Mouse (Mus musculus) mesoderm, embryonic 11.5 days (tissue): ENCODE data around the gene Clmn.

ENCODE experiments used
- DNase-seq: peaks from one replicate; pipeline ENCODE4 v3.0.0-alpha.2; 2012; ENCODE audit warnings: low read depth, low spot score

The Clmn gene

DNA sequence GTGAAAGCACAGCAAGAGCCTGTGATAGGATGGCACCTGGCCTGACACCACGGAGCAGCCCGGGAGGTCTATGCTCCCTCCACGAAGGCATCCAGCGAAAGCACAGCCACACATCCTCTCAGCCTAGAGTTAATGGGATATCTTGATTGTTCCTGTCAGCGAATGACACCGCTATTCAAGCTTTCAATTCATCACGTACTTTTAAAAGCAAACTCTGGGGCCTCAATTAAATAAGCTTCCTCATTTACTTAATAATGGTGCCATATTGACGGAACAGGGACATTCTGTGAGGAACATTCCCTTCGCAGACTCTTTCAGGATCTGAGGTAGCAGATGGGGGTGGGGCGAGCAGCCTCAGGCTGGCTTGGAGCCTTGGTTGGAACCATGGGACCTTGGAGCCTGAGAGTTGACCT lies 14.7 kb upstream of the Clmn start:
- DNase-seq, result no peak

DNA sequence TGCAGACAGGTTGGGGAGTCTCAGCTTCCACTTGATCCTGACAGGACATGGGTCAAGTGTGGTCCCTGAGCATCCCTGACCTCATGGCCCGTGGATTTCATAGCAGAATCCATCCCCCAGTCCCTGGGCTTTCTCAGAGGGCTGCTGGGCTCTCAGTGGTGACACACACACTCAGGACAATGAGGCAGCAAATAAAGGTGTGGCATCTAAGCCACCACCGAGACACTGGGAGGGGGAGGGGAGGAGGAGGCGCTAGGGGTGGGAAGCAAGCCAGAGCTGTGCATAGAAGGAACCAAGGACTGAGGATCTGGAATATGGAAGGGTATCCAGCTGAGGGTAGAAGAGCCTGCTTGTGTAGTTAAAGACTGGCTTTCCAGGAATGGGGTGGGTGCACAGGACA lies 11.2 kb upstream of the Clmn start:
- DNase-seq, result no peak

DNA sequence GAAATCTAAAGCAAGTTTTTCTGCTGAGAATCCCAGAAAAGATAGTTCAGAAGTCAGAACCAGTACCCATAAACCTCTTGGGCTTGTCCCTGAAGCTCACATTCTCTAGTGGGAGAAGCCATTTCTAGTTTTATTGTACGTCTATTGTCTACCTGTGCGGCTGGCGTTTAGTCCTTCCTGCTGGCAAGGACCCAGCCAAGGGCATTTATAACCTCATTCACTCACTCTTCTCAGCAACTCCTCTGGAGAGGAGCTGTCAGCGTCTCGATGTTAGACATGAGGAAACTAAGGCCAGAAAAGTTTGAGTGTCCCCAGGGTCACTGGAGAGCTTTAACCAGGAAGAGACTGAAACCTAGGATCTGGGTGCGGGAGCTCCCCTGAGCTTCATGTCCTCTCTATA lies 7.1 kb upstream of the Clmn start:
- DNase-seq, result no peak

DNA sequence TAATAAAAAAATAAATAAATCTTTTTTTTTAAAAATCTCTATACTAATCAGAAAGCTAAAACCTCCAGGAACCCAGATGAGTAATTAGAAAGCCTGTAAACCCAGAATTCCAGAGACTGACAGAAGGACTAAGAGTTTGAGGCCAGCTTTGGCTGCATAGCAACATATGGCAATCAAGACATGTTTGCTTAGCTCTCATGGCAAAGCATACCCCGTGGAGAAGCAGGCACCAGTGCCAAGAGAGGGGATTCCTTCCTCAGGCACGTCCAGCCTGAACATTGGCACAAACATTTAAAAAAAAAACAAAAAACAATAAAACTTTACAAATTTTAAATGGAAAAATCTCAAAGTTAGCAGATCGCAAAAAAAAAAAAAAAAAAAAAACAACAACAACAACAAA lies 4.9 kb upstream of the Clmn start:
- DNase-seq, result no peak

DNA sequence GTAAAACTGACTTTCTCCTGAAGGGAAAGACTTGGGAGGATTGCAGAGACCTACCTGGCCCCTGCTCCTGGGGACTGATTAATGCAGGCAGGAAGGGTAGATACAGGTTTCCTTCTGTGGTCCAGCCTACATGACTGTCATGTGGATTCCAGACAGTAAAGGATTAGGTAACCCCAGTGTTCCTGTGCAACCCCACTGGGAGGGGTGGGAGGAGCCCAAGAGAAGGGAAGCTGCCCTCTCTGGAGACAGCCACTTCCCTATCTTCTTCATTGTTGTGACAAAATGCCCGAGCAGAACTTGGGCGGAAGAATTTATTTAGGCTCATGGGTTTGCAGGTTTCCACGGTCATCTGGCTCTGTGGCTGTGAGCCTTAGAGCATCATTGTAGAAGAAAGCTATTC lies 3.6 kb upstream of the Clmn start:
- DNase-seq, result no peak

DNA sequence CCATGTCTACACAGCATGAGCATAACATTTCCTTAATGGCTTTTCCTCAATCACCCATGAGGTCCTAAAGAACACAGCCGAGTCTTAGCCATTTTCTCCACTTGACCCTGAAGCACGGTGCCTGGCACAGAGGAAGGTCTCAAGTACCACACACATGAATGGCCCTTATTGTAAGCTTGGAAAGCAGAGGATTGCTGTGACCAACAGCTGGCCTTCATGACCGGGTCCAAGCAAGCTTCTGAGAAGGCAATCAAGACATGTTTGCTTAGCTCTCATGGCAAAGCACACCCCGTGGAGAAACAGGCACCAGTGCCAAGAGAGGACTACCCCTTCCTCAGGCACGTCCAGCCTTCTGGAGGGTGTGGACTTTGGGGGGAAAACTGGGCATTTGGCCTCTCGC lies 3.0 kb upstream of the Clmn start:
- no peak for DNase-seq

DNA sequence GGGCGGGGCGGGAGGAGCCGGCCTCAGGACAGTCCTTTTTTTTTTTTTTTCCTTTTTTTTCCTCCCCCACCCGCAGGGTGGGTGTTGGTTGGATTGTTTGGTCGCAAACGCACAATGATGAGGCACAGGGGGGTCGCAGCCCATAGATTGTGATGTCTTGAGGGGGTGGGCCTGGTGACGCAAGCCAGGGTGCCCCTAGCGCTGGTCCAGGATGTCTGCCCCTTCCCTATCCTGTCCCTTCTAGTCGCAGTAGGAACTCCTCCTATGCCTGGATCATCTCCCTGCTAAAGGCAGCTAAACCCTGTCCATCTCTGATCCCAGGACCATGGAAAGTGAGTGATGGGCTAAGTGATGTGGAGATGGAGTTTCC lies 275 bp upstream of the Clmn start:
- peak; percentile 45 for DNase-seq

DNA sequence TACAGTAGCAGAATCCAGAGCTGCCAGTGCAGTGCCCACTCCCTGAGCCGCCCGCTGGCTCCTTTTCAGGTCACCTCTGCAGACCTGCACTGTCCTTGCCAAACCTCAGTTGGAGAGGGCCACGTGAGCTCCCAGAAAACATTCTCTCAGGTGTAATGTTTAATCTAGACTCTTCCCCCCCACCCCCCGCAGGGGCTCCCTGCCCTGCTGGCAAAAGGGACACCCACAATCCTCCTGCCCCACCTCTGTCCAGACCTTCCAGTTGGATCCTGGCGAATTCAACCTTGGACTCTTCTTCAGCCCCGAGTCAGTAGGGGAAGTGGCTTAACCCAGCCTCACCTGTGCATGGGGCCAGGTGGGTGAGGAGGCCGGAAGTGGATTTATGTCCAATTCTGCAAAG lies 1.2 kb downstream of the Clmn start:
- no peak for DNase-seq

DNA sequence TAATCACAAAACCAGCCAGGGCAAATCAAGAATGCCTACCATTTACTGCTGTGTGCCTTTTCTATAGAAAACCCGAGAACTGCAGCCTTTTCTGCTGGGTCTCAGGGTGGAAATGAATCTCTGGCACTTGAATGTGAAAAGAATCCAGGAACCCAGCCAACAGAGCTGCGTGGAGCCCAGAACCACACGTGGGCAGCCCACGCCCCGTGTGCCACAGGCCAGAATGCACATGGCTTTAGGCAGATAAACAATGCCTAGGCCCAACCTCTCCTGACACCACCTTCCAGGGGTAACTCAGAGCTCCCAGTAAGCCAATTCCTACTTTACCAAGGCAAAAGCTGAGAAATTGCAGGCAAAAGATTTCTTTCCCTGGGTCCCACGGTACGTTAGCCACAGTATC lies 5.7 kb downstream of the Clmn start:
- DNase-seq, result no peak

DNA sequence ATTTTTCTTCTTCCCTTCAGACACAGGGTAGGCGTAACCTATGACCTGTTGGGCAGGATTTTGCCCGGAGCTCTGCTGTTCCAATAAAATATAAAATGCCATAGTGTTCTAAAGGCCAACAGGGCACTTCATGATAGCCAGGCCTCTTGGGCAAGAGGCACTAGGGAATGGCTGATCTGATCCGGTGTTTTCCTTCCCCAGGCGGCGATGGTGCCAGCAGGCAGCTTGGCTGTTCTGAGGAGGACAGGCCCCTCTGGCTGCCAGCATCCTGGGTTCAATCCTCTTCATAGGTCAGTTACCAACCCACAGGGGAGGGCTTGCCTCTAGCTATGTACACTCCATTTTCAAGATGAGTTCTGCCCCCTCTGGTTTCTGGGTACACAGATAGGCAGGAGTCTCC lies 6.1 kb downstream of the Clmn start:
- no peak for DNase-seq

DNA sequence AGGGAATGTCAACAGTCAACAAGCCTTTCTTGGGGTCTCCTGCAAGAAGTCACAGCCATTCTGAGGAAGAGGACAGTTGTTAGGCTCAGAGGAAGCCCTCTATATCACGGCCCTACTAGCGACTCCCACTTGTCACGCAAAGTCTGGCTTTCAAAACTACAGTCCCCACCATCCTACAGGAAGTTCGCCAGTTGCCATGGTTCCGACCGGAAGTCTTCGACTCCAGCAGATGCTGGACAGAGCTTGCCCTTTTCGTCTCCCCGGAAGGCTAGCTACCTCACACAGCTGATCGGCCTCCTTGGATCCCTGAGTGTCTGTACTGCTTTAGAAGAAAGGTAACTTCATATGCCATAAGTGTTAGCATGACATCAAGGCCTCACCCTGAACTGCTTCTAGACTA lies 7.3 kb downstream of the Clmn start:
- DNase-seq, result no peak

DNA sequence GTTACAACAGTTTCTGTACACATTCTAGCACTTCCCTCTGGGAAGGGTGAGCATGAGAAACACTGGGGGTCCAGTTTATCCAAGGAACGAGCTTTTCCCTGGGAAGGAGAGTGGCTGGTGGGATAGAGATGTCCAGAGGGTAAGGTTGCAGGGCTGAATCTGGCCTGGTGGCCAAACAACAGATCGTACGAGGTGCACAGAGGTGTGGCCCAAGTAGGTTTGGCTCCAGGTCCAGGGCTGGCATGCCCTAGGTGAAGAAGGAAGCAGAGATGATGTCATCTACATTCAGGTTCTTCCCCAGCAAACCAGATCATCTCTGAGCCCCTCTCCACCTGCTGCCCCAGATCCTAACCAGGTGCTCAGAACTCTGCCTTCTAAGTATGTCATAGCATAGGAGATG lies 8.3 kb downstream of the Clmn start:
- DNase-seq, result no peak

DNA sequence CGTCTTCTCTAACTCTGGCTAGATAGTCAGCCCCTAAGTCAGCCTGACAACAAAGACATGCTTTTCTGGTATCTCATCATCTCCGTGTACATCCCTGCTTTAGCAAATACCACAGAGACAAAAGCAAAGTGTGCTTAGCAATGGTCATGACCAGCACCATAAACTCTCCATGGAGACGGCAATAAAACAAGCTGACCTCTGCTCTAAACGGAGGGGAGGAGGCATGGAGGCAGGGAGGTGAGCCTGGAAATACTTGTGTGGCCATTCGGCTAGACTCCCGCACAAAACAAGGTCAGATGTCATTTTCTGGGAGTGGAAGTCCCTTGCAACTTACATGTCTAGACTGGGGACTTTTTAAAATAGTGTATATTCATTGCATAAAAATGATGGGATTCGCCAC lies 9.3 kb downstream of the Clmn start:
- peak; percentile 47 for DNase-seq

DNA sequence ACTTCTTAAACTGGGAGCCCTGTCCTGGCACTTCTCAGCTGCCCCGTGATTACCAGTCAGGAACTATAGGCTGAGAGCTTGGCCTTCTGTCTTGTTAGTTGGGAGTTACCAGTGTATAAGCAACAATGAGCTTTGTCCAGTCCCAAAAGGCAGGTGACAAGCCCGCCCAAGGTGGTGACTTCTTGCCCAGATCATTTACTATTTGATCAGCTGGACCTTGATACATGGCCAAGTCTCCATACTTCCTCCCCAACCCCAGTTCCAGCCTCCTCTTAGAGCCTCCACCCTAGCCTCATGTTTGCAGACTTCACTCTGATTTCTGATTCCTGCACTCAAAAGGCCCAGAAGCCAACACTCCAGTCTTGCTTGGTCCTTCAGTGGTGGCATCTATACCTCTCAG lies 10.1 kb downstream of the Clmn start:
- no peak for DNase-seq

DNA sequence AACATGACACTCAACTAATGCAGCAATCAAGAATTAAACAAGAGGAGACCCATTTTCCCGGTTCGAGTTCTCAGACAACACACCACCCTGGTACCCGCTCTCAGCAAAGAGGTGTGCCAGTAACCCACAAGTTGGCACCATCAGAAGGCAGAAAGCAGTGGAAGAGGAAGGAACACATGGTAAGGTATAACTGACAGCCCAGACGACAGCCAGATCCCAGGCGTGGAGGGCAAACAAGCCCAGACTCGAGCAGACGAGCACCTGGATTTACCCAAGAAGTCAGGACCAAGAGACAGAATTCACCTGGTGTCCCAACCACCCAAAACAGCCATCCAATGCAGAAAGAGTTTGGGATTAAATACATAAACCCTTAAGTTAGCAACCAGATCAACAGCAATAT lies 11.5 kb downstream of the Clmn start:
- DNase-seq, result no peak

DNA sequence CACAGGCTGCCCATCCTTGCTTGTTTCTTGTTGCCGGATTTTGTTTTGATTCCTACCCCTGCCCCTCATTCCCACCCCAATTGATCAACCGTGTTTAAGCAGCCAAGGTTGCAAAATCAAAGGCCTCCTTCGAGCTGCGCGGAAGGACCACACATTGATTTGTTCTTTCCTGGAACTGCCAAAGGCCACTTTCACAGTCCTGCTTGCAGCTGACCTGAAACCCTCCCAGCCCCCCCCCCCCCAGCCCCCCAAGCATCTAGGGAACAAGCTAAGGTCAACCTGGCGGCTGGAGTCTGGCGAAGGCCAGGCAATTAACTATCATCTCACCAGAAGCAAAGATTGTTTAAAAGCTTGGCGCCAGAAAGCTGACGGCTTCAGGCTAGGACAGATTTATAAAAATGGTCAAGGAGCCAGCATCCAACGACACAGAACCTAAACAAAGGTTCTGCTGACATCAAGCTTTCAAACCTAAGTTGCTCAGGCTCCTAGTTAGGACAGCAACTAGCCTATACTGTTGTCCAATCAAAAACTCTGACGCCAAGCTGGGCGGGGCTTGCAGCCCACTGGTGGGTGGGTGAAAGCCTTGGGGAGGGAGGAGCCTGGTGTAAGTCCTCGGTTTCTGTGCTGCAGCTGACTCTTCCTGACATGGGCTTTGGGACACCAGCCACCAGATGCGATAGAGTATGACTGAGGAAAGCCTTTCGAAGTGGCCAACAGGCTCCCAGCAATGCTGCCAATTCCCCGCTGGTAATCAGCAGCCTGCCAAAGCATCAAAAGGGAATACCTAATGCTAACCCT lies 13.0 kb downstream of the Clmn start:
- peak; percentile 71 for DNase-seq

DNA sequence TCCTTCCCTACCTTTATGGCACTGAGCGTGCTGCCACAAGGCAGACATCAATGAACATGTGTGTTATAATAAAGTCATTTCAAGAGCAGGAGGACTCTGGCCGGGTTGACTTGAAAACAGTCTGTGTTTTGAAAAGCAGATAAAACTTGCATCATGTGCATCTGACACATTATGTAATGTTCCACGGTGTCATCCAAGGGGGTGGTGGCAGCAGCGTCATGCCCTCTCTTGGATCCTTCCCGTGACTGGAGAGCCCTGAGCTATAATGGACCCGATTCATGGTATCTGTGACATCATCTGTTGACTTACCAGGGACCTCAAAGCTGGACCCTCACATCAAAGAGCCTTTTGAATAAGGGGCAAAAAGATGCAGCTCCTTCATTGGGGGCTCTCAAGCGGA lies 14.8 kb downstream of the Clmn start:
- DNase-seq, result no peak

DNA sequence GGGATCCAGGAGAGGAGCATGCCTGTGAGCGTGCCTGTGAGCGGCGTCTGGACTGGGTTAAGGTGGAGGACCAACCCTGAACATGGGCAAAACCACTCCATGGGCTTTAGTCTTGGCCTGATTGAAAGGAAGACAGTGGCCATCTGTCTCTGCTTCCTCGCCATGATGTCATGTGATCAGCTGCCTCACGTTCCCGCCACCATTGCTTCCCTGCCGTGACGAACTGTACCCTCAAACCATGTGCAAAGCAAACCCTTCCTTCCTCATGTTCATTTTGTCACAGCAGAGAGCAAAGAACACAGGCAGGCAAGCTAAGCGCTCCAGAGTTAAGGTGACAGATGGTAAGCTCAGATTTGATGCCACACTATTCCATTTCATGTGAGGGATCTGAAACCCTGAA lies 16.2 kb downstream of the Clmn start:
- no peak for DNase-seq

DNA sequence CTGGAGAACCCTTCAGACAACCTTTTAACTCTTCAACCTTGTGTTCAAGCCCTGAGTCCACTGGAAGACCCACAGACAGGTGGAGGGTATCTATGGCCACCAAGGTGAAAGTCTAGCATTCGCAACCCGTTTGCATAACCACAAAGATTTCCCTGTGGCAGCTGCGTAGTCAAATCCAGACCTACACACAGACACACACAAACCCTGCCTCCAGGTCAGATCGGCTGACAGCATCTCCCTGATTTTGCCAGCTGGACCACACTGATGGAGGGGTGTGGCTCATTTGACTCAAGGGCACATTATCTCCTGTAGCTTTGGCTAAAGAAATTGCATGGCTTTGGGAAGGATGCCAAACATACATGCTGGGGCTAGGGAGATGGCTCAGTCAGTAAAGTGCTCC lies 17.6 kb downstream of the Clmn start:
- no peak for DNase-seq

DNA sequence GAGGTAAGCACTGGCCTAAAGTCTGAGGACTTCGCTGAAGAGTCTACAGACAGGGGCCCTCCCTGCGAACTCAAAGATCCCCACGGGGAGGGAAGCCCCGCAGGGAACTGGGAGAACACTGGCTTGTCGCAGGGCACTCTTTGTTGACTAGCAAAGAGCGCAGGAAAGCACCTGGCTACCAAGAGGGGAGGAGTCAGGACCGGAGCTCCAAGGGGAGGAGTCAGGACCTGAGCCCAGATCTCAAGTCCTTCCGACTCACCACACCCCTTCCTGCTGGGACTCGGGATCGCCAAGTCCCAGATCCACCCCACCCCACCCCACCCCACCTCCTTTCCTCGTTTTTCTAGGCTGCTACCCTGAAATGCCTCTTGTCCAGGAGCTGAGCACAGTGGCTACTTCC lies 19.2 kb downstream of the Clmn start:
- DNase-seq, result no peak

DNA sequence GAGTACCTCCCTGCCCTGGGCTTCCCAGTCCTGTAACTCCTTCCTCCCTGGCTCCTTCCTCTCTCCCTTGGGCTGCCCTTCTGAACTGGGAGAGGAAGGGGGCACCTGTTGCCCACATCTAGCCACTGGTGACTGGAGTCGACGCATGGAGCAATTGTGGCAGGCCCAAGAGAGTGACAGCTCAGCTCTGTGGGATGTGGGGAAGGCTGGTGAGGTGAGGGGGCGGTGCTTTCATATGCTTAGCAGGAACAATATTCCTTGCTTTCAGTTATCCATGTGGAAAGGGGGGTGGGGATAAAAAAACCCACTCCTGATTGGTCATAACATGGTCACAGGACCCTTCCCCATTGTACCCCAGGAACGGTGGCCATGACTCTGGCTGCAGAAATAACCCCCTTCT lies 19.9 kb downstream of the Clmn start:
- no peak for DNase-seq

DNA sequence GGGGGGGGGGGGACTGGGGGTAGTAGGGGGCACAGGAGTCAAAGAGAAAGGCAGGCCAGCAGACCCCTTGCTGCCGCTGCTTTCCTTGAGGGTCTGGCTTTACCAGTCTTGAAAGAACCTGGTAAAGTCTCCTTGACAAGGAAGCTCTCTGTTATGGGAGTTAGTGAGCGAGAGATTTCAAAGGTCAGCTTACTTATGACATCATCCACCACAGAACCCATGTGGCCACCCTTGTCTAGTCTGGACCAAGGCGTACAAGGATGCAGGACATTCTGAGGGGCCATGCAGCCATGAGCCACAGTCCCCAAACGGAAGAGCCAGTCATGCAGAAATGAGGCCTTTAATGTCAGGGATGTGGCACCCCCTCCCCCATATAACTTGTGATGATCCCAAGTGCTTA lies 20.6 kb downstream of the Clmn start:
- no peak for DNase-seq

DNA sequence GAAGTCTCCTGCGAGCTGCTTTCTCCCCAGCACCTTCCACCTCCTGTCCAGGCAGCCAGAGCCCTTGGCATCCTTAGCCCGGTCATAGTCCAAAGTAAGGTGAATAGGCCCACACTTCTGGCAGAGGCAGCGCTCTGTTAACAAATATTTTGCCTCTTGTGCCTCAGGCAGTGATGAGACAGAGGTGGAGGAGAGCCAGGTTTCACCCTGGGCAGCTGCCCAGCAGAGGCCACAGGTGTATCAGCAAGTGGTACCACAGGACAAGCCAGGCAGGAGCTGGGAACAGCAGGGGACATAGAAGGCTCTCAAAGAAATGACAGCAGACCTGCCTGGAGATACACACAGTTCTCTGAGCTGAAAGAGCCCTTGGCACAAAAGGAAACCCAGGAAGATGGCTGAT lies 23.6 kb downstream of the Clmn start:
- DNase-seq, result no peak

DNA sequence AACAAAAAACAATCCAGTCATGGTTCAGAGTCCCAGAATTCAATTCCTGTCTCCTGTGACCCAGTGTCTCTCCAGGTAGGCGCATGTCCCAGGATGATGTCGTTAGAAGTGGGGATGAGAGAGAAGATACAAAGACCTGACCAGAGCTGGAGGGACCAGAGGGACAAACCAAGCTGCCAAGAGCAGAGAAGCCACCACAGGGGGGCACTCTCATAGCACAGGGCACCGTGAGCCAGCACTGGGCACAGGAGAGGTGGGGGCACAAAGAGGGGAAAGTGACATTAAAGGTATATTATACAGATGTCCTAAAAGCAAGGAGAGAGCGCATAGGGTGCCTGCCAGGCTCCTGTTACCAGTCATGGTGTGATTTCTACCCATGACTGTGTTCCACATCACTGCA lies 25.9 kb downstream of the Clmn start:
- DNase-seq, result no peak
